Mouse (Mus musculus) CD4-positive helper T cell, adult 2 months (primary cell): ENCODE measurements around the gene Acd.

Experiments used
- DNase-seq: peaks from one replicate; pipeline ENCODE4 v3.0.0-alpha.2; 2012; ENCODE audit warnings: low read depth, missing footprints, low spot score

Gene Acd

DNA sequence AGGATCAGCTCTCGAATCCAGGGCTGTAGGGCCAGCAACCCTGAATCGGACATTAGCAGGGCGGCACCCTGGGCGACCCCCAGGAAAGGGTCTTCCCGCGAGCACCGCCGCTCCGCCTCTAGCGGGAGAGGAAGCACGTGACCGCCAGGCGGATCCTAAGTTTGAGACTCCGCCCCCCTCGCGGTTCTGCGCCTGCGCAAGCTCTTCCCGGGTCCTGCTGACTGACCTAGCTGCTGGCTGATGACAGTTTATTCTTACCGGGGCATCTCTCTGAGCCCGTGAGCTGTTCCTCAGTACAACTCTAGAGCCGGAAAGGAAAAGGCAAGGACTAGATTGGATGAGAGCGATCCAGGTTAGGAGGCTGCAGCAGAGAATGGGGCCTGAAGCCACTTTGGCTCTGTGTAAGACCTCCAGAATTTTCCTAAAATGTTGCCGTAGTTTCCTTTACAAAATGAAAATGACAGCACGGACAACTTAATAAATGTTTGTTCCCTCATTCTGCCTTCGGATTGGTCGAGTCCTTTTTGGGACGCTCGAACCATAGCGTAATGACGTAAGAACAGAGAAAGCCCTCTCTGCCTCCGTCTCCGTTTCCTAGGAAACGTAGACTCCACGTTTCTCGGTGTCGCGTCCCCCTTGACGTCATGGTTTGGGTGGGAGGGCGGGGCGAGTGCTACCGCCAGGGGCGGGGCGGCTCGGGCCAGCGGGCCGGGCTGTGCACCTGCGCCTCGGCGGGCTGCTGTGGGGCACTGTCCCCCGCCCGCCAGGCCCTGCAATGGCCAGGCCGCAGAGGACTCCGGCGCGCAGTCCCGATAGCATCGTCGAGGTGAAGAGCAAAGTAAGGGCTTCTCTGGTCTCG is at the start of gene Acd, which contains the start of gene Pard6a:
Acd (minus strand) TSS at position 137 of the 859 bp plus-strand sequence.
Pard6a (plus strand) TSS at position 183 of the 859 bp plus-strand sequence.
- peak; percentile 94 for DNase-seq

DNA sequence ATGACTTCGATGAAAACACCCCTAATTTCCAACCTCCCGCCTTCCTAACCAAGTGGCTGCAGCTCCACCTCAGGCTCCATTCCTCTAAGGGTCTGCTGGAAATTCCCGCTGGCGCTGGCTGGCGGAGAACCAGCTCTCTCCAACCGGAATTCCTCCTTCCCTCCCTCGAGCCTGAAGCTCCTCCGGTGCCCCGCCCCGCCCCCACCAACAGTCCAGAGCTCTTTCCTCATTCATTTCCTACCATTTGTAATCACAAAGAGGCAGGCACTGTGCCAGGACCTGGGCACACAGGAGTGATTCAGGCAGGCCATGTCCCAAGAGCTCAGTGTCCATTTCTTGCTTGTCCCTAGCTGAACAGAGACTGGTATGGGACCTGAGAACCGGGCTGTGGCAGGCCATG is 49.7 kb upstream of the Acd start:
- DNase-seq: no peak

DNA sequence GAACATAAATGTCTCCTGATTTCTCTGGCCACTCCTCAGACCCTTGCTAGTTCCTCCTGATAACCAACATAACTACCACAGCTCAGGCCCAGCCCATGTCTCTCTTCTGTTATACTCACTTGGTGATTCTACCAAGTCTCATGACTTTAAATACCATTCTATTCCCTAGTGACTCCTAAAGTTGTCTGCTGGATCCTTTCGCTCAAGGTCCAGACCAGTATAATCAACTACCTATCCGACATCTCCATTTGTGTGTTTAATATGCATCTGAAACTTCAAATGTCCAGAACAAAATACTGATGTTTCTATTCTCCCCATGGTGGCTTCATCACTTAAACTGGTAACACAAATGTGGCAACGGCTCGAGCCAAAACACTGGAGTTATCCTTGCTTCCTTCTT is 42.4 kb upstream of the Acd start:
- DNase-seq: no peak

DNA sequence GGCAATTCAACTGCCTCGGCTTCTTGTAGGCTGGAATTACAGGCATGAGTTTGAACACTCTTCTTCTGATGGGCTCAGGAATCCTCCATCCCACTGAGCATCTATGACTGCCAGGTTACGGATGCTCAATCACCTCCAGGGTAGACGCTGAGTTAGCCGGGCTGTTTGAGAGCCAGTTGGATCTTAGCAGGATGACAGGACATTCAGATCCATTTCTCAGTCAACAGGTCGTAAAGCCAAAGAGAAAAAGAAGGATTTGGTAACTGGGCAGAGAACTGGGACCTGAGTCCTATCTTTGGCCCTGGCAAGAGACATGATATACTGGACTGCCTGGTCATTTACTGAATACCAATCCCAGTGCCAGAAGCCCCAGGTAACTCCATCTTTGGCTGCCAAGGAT is 38.3 kb upstream of the Acd start:
- no peak for DNase-seq

DNA sequence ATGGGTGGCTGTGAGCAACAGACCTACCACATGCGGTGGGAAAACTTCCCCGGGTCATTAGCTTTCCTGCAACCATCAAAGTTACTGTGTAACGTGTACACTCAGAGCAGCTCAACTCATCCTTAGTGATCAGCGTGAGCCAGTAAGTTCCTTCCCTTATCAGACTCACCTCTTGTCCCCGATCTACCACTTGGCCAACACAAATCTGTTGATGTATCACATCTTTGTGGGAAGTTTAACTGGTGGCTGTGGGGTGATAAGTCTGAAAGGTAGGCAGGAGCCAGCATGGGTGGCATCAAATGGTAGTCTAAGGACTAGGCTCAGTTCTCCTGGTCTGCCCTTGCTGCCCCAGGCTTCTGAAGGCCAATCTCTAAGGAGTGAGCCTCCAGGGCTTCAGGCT is 31.3 kb upstream of the Acd start:
- DNase-seq: no peak

DNA sequence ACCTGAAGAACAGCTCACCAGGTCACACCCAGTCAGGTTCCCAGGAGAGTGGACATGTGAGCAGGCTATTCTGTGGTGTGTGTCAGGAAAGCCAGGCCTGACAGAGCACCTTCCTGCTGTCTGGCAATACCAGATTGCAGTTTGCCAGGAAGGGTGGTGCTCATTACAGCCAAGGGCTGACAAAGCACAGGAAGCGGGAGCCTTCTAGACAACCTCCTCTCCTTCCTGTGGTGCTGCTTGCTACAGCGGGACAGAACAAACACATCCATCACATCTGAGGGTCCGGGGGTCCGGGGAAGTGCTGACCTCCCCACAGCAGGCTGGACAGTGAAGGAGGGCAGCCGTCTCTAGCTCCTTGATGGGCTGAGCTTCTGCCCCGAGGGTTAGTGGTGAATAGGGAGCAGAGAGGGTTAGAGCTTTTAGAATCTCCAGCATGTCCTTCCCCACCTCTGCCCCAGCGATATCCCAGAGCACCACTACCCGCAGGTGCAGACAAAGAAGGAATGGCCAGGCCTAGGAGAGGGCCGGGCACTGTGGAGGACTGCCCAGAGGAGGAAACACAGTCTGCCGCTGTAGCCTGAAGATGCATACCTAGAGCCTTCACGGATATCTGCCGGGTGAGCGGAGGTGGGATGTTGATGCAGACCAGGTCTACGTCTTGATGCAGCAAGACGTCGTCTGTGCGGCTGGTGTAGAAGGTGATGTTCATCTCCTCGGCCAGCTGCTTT is 26.7 kb upstream of the Acd start:
- DNase-seq: peak; percentile 44

DNA sequence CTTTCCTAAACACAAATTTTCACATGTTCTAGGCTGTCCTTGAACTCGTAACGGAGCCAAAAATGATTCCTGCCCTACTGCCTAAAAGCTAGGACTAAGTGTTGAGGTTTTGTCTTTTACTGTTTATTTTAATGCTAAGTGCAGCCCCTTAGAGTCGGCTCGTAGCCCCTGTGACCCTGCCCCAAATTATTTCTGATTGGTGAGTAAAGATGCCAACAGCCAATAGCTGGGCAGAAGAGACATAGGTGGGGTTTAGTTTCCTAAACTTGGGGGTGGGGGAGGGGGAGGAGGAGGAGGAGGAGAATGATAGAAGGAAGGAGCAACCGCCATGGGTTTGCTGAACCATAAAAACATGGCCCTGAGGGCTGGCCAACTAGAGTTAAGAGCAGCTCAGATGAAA is 24.8 kb upstream of the Acd start:
- no peak for DNase-seq

DNA sequence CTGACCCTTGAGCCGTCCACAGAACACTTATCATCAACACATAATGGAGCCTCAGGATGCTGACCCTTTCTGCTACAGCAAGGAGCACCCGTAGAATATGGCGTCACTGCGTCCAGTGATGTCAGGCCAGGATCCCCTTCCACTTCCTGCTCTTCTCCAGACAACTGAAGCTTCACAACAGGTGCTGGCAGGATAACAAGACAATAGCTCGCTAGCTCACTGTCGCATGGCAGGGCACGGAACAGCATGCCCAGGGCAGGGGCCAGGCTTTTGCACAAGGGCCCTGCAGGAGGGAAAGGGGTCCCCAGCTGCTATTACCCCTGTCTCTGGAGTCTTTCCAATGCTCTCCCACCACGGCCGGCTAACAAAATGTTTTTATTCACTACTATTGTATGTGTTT is 22.0 kb upstream of the Acd start:
- no peak for DNase-seq

DNA sequence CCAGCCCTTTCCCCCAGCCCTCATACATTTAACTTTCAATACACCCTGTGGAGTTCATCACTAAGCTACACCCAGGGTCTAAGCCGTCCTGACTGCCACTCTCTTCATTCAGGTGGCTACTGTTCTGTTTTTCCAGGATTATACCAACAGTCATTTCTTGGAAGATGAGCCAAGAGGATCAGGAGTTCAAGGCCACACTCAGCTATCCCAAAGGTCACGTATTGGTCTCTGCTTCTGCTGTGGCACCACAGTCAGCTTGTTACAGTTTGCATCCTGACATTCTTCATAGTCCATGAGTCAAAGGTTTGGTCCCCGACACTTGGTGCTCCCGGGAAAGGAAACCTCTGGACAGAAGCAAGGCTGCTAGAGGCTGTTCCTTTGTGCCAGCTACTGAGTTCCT is 18.7 kb upstream of the Acd start:
- DNase-seq: no peak

DNA sequence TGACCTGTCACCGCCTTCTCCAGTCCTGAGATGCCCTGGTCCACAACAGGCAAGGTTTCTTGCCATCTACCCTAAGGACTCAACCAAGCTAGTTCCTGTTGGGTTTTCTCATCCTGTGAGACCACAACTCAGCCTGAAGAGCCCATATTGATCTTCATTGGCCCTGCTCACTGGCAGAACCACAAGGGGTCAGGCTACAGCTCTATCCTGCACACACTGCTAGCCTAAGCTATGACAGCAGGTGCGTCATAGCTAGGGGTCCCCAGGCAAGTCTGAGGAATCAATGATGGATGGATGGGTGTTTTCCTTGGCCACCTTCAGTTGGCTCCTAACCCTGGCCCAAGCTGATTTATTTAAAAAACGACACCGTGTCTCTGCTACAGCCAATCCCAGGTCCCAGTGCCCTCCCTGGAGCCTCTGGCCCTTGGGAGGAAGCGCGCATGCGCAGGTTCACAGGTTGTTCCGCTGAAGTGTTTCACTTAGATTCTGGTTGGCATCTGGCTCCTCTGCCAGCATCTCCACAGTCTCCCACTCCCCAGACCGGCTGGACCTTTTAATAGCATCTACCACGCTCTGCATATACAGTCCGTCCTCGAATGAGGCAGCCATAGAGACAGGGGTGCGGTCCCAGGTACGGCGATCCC is 15.5 kb upstream of the Acd start:
- DNase-seq: no peak

DNA sequence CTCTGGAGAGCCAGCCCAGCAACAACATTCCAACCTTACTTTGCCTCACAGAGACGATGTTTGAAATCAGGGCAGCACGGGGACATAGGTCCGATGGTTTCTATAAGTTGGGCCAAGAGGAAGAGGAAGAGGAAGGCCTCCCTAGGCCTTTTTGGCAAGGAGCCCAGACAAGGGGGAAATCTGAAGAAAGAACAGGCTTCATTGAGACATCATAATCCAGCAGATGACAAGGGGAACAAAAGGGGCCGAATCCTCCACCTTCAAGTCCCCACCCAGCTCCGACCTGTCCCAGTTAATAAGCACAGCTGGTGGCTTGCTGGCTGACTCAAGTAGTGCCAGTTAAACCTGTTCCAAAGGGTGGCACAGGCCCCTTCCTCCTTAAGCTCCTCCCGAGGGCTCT is 14.1 kb upstream of the Acd start:
- no peak for DNase-seq

DNA sequence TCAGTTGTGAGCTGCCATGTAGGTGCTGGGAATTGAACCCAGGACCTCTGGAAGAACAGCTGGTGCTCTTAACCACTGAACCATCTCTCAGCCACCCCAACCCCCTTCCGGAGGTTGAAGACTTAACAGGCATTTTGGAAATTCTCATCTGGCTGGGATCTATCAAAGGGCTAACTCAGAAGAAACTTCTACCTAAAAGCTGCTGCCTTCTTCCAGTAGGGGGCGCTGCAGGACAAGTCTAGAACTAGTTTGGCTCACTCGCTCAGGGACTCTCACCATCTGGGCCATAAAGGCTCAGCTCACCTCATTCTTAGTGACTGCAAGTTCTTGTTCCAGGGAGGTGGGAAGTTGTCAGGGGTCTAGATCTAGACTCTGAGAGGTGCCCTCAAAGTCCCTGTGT is 13.2 kb upstream of the Acd start:
- peak; percentile 85 for DNase-seq

DNA sequence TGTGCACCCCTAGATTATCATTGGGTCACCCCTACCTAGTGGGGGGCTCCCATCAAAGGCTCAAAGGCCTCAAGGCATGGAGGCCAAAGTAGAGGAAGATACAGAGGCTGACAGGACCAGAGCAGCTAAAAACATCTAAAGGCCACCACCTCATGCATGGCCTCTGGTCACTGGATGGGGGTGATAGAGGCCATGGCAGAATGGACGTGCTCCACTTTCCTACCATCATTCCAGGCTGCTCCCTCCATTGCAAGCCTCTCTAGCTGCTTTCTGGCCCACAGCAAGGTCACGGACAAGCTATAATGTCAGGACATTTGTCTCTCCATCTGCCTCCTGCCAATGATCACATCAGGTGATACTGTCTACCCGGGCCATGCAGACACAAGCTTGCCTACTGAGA is 11.4 kb upstream of the Acd start:
- DNase-seq: no peak

DNA sequence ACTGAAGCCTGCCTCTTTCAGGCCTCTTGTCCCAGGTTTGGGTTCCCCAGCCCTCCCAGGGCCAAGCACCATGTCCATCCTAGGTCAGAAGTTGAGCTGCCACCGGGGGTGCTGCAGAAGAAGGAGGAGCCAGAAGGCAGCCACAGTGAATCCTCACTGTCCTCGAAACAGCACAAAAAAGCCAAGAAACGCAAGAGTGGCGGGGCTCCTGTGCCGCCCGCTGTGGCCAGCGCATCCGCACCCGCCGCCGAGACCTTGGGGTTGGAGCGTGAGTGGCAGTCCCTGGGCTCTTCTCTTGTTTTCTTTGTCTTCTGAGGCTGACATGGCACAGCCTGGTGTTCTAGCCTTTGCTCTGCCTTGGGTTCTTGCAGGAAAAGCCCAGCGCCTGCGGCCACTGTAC is 8.4 kb upstream of the Acd start:
- DNase-seq: no peak

DNA sequence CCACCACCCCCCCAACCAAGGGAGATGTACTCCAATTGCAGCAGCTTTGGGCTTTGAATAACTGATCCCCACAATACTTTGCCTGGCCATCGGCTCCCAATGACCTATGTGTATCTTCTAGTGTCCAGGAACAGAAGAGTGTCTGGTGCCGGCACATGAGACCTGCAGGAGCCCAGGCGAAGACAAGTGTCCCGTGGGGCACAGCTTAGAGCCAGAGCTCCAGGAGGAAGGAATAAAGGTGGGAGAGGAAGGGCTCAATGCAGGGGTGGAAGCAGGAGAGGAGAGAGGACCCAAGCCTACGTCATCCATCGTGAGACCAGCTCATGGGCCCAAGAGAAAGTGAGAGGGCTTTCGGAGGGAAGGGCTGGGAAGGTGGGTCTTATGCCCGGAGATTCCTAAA is 7.8 kb upstream of the Acd start:
- DNase-seq: no peak

DNA sequence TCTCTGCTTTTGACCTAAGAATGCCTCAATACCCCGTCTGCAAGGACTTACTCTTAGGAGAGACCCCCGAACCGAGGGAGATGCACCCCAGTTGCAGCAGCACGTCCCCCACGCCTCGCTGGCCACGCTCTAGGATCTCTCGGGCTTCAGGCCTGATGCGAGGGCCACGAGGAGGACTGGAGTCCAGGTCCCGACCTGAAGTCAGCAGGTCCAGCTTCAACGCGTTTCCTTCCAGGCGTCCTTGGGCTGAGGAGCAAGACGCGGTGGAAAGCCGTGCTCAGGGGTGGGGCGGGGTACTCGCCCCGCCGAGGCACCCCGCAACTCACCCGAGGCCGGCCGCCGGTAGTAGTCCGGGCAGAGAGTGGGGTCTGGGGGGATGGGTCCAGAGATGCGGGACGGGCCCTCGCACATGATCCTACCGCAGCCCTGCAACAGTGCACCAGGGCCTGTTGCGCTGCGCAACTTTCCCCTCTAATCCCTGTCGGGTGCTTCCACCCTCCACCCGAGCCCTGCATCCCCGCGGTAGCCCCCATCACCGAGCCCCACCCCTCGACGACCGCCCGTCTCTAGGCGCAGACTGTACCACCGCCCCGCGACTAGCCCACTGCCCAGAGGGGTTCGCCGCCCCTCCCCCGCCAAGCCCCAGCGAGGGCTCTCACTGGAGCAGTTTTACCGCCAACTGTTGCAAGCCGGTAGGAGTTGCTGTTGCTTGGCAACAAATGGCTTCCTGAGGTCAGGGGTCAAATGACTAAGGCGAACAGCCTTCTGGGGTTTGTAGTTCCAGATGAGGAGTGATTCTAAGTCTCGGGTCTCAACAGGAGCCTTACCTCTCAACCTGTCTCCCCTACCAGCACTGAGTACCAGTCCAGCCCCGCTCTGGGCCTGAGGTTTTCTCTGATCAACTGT is 6.8 kb upstream of the Acd start, which contains the start of the genes 4933405L10Rik and Enkd1:
4933405L10Rik (plus strand) TSS at position 158 of the 906 bp plus-strand sequence.
Enkd1 (minus strand) TSS at position 713 of the 906 bp plus-strand sequence.
- peak; percentile 89 for DNase-seq

DNA sequence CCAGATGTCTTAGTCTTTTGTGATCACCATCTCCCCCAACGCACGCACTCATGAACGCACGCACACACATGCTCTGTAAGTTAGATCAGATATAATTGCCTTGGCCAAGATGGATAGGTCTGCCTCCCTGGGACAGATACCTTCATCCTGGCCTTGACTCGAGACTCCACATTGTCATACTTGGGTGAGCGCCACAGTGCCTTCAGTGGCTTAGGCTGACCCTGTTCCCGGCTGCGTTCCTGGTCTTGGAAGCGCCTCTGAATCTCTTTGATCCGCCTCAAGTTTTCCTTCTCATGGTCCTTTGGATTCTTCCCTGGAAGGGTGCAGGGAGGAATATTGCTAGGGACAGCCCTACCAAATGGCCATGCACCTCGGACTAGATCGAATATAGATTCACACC is 5.5 kb upstream of the Acd start:
- DNase-seq: no peak

DNA sequence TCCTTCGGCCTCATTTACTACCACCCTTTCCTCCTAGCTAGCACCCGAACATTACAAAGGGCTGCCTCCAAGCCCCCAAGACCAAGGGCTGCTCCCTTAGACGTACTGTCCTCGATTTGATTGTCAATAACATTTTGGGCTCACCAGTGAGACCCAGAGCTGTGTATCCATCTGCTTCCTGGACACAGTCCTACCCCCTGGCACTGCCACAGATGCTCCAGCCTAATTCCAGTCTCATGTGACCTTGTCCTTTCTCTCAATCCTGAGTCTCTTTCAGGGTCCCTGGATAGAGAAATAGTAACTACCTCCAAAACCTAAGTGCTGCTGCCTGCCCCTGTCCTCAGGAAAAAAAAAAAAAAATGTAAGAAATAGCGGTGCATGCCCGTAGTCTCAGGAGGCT is 4.1 kb upstream of the Acd start:
- DNase-seq: no peak

DNA sequence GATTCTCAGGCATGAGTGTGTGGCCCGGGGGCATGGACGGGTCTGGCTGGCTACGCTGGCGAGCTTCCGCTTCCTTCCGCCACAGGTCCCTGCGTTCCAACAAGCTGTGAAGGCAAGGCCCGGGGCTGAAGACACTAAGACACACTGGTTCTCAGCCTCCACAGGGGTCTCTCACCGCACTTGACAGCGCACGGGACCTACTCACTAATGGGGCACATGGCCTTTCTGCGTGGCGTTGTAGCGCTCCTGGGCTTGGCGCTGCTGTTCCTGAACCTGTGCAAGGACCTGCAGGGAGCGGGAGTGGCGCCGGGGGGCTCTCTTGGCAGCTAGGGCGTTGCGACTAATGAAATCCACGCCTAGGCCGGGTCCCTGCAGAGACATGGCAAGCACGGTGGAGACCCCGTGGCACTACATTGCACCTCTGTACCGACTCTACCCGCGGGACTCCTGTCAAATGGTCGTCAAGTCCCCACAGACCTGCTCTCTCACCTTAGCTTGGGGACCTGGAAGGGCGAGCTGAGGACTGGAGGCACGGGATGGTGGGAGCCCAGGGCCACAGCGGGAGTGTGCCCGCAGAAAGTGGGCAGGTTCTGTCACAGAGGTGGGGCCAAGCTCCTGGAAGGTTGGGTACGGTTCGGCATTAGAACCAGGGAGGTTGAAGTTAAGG is 3.4 kb upstream of the Acd start:
- DNase-seq: no peak

DNA sequence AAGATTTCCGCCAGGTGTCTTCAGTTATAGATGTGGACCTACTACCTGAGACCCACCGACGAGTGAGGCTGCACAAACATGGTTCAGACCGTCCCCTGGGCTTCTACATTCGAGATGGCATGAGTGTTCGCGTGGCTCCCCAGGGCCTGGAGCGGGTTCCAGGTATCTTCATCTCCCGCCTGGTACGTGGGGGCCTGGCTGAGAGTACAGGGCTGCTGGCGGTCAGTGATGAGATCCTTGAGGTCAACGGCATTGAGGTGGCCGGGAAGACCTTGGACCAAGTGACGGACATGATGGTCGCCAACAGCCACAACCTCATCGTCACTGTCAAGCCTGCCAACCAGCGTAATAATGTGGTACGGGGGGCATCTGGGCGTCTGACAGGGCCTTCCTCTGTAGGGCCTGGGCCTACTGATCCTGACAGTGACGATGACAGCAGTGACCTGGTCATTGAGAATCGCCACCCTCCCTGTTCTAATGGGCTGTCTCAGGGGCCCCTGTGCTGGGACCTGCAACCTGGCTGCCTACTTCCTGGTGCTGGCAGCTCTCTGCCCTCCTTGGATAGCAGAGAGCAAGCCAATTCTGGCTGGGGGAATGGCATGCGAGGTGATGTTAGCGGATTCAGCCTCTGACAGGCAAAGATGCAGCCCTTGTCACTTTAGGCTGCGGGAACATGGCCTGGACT is 2.0 kb upstream of the Acd start:
- DNase-seq: peak; percentile 1
